Mouse (Mus musculus): ENCODE measurements around the gene S100a2. TPM values are rescaled to one million over a fixed set of nuclear protein-coding genes. Genes with fewer than 3 reads are reported as not detected.

Gene S100a2
- polyA plus RNA-seq, 1 experiment from 2014 or later, result not detected

DNA sequence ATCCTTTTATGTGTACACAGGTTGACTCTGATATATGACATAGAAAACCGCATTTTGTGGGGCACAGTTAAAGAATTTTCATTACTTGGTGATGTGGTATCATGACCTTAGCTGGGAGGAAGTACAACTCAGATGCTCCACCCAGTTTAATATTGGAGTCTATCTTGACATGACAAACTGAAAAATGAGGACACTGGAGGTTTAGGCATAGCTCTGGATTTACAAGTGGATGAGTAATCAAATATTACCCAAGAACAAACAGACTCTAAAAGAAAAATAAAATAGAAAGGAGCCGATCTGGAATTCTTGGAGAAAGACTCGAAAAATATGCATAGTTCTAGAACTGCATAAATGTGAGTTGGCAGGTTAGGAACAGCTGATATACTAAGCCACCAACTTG lies 14.7 kb upstream of the S100a2 start:
- H3K27me3 ChIP-seq (ENCODE audit: control insufficient read depth, insufficient read depth, low read length), result no peaks in the 10 kb centered on the region
- no peak overlapping the region for H3K4me3 ChIP-seq (ENCODE audit: low read depth, low read length)
- H3K4me2 ChIP-seq, result no peak overlapping the region
- no peak overlapping the region for H3K9ac ChIP-seq (ENCODE audit: low read depth, low read length)
- no peaks in the 10 kb centered on the region for H3K4me1 ChIP-seq (ENCODE audit: control insufficient read depth, insufficient read depth, low read length)
- WGBS (ENCODE audit: insufficient replicate concordance), result 76% methylated on average over 3 of the region's 3 CpGs
- no peak for ATAC-seq (replicated peaks; ENCODE audit: insufficient number of reproducible peaks, low FRiP score, low TSS enrichment)
- no peaks in the 10 kb centered on the region for H3K36me3 ChIP-seq (ENCODE audit: control insufficient read depth, insufficient read depth, low read length)
- H3K9me3 ChIP-seq (replicated peaks; ENCODE audit: control insufficient read depth, low read length), result no peaks in the 10 kb centered on the region
- H3K27ac ChIP-seq (ENCODE audit: low read depth, low read length), result no peak overlapping the region

GRCm38 (mm10) chr3:90576351-90577001 lies 13.6 kb upstream of the S100a2 start:
- Histone ChIP-seq H3K4me3 (ENCODE audit: low read depth, low read length) (no peak overlapping the region), H3K36me3 (ENCODE audit: control insufficient read depth, insufficient read depth, low read length) (no peaks in the 10 kb centered on the region), H3K27me3 (ENCODE audit: control insufficient read depth, insufficient read depth, low read length) (no peaks in the 10 kb centered on the region), H3K9ac (ENCODE audit: low read depth, low read length) (no peak overlapping the region), H3K4me2 (no peak overlapping the region), H3K4me1 (ENCODE audit: control insufficient read depth, insufficient read depth, low read length) (no peaks in the 10 kb centered on the region), H3K27ac (ENCODE audit: low read depth, low read length) (no peak overlapping the region), H3K9me3 (replicated peaks; ENCODE audit: control insufficient read depth, low read length) (no peaks in the 10 kb centered on the region)
- no peak for ATAC-seq (replicated peaks; ENCODE audit: insufficient number of reproducible peaks, low FRiP score, low TSS enrichment)
- 66% methylated on average over 10 of the region's 10 CpGs for WGBS (ENCODE audit: insufficient replicate concordance)

DNA sequence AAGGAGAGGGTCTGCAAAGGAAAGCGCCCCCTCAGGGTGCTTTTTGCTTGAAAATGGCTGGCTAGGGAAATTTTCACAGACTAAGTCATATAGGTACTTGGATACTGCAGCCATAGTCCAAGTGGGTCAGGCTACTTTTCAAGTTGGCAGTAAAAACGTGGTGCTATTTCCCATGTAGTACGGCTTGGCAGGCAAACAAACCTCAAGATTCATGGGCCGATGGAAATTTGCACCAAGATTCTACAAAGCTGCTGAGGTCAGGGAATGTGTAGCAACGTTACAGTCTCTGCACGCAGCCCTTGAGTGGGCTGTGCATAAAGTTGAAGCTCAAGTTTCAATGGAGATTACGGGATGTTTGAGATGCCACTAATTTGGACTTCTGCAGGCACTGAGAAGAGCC lies 10.6 kb upstream of the S100a2 start:
- no peaks in the 10 kb centered on the region for H3K27me3 ChIP-seq (ENCODE audit: control insufficient read depth, insufficient read depth, low read length)
- H3K36me3 ChIP-seq (ENCODE audit: control insufficient read depth, insufficient read depth, low read length), result no peaks in the 10 kb centered on the region
- H3K9me3 ChIP-seq (replicated peaks; ENCODE audit: control insufficient read depth, low read length), result no peaks in the 10 kb centered on the region
- no peak overlapping the region for H3K4me2 ChIP-seq
- no peak for ATAC-seq (replicated peaks; ENCODE audit: insufficient number of reproducible peaks, low FRiP score, low TSS enrichment)
- WGBS (ENCODE audit: insufficient replicate concordance), result 59% methylated on average over 7 of the region's 7 CpGs
- 0 out of 2 replicates have a peak, but pooled peaks cover 3% of the 10 kb centered on the region for H3K4me1 ChIP-seq (ENCODE audit: control insufficient read depth, insufficient read depth, low read length)
- H3K27ac ChIP-seq (ENCODE audit: low read depth, low read length), result no peak overlapping the region
- no peak overlapping the region for H3K4me3 ChIP-seq (ENCODE audit: low read depth, low read length)
- H3K9ac ChIP-seq (ENCODE audit: low read depth, low read length), result no peak overlapping the region

DNA sequence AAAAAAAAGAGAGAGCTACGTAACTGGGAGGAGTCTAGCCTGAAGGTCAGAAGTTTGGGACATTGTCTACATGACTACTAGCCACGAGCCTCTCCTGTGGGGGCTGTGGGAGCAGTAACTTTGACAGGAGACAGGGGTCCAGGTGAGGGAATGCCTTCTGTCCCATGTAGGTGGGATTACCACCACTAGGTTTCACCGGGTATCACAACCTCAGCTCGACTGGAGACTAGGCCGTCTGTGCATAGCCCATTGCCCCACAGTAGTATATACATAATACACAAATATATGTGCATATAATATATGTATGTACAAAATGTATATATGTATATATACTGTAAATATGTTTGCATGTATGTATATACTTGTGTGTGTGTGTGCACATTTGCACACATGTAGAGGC lies 8.9 kb upstream of the S100a2 start:
- no peak overlapping the region for H3K4me2 ChIP-seq

DNA sequence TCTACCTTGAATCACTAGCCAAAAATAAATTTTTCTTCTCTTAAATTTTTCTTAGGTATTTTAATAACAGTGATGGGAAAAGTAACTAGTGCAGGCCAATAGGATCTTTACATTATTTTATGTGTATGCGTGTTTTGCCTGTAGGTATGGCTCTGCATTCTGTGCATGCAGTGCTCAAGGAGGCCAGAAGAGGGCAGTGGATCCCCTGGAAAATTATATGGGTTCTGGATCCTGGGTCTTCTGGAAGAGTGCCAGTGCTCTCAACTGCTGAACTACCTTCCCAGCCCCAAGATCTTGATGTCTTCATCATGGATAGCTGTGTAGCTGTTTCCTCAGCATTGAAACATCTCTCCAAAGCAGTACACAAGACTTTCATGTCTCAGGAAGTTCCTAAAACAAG lies 7.9 kb upstream of the S100a2 start:
- ATAC-seq (replicated peaks; ENCODE audit: insufficient number of reproducible peaks, low FRiP score, low TSS enrichment), result no peak
- H3K9ac ChIP-seq (ENCODE audit: low read depth, low read length), result no peak overlapping the region
- no peaks in the 10 kb centered on the region for H3K9me3 ChIP-seq (replicated peaks; ENCODE audit: control insufficient read depth, low read length)
- WGBS (ENCODE audit: insufficient replicate concordance), result 91% methylated on average over 1 of the region's 1 CpGs
- no peak overlapping the region for H3K4me3 ChIP-seq (ENCODE audit: low read depth, low read length)
- H3K4me2 ChIP-seq, result no peak overlapping the region
- H3K36me3 ChIP-seq (ENCODE audit: control insufficient read depth, insufficient read depth, low read length), result no peaks in the 10 kb centered on the region
- H3K27me3 ChIP-seq (ENCODE audit: control insufficient read depth, insufficient read depth, low read length), result no peaks in the 10 kb centered on the region
- no peak overlapping the region for H3K27ac ChIP-seq (ENCODE audit: low read depth, low read length)
- H3K4me1 ChIP-seq (ENCODE audit: control insufficient read depth, insufficient read depth, low read length), result 0 out of 2 replicates have a peak, but pooled peaks cover 3% of the 10 kb centered on the region

More for the DNA sequence above, 8.9 kb upstream of the S100a2 start:
- Histone ChIP-seq H3K27me3 (ENCODE audit: control insufficient read depth, insufficient read depth, low read length) (no peaks in the 10 kb centered on the region), H3K4me3 (ENCODE audit: low read depth, low read length) (no peak overlapping the region), H3K36me3 (ENCODE audit: control insufficient read depth, insufficient read depth, low read length) (no peaks in the 10 kb centered on the region), H3K4me1 (ENCODE audit: control insufficient read depth, insufficient read depth, low read length) (0 out of 2 replicates have a peak, but pooled peaks cover 3% of the 10 kb centered on the region), H3K9me3 (replicated peaks; ENCODE audit: control insufficient read depth, low read length) (no peaks in the 10 kb centered on the region), H3K9ac (ENCODE audit: low read depth, low read length) (no peak overlapping the region), H3K27ac (ENCODE audit: low read depth, low read length) (no peak overlapping the region)
- ATAC-seq (replicated peaks; ENCODE audit: insufficient number of reproducible peaks, low FRiP score, low TSS enrichment), result no peak
- 90% methylated on average over 5 of the region's 5 CpGs for WGBS (ENCODE audit: insufficient replicate concordance)

GRCm38 (mm10) chr3:90582556-90582955 lies 7.5 kb upstream of the S100a2 start:
- 72% methylated on average over 4 of the region's 4 CpGs for WGBS (ENCODE audit: insufficient replicate concordance)
- H3K27ac ChIP-seq (ENCODE audit: low read depth, low read length), result no peak overlapping the region
- H3K4me3 ChIP-seq (ENCODE audit: low read depth, low read length), result no peak overlapping the region
- no peak for ATAC-seq (replicated peaks; ENCODE audit: insufficient number of reproducible peaks, low FRiP score, low TSS enrichment)
- no peaks in the 10 kb centered on the region for H3K27me3 ChIP-seq (ENCODE audit: control insufficient read depth, insufficient read depth, low read length)
- H3K9me3 ChIP-seq (replicated peaks; ENCODE audit: control insufficient read depth, low read length), result no peaks in the 10 kb centered on the region
- no peaks in the 10 kb centered on the region for H3K36me3 ChIP-seq (ENCODE audit: control insufficient read depth, insufficient read depth, low read length)
- no peak overlapping the region for H3K4me2 ChIP-seq
- no peak overlapping the region for H3K9ac ChIP-seq (ENCODE audit: low read depth, low read length)
- H3K4me1 ChIP-seq (ENCODE audit: control insufficient read depth, insufficient read depth, low read length), result 0 out of 2 replicates have a peak, but pooled peaks cover 3% of the 10 kb centered on the region

- Histone ChIP-seq H3K9me3 (replicated peaks; ENCODE audit: control insufficient read depth, low read length) (no peaks in the 10 kb centered on the region), H3K4me2 (no peak overlapping the region), H3K27me3 (ENCODE audit: control insufficient read depth, insufficient read depth, low read length) (no peaks in the 10 kb centered on the region), H3K4me1 (ENCODE audit: control insufficient read depth, insufficient read depth, low read length) (0 out of 2 replicates have a peak, but pooled peaks cover 3% of the 10 kb centered on the region), H3K36me3 (ENCODE audit: control insufficient read depth, insufficient read depth, low read length) (no peaks in the 10 kb centered on the region), H3K9ac (ENCODE audit: low read depth, low read length) (no peak overlapping the region), H3K4me3 (ENCODE audit: low read depth, low read length) (no peak overlapping the region), H3K27ac (ENCODE audit: low read depth, low read length) (no peak overlapping the region)
- WGBS (ENCODE audit: insufficient replicate concordance), result 38% methylated on average over 3 of the region's 3 CpGs
- no peak for ATAC-seq (replicated peaks; ENCODE audit: insufficient number of reproducible peaks, low FRiP score, low TSS enrichment)
Observed at GRCm38 (mm10) chr3:90583893-90584292, 6.2 kb upstream of the S100a2 start.

DNA sequence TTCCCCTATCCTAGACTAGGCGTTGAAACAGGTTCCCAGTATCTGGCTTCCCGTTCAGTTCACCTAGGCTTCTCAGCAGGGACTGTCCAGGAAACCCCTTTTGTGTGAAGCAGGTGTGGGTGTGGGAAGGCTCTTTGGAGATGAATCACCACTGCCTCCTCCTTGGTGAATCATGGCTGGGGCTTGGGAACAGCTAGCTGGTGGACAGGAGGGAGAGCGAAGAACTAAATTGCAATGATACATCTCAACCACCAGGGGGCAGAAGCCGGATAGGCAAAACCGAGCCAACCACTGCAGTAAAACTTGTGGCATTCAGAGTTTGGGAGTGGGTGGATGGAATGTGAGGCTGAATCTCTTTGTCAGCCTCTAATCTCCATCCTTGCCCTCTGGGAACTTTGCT lies 4.5 kb upstream of the S100a2 start:
- Histone ChIP-seq H3K36me3 (ENCODE audit: control insufficient read depth, insufficient read depth, low read length) (no peaks in the 10 kb centered on the region), H3K9ac (ENCODE audit: low read depth, low read length) (no peak overlapping the region), H3K9me3 (replicated peaks; ENCODE audit: control insufficient read depth, low read length) (no peaks in the 10 kb centered on the region), H3K4me1 (ENCODE audit: control insufficient read depth, insufficient read depth, low read length) (0 out of 2 replicates have a peak, but pooled peaks cover 3% of the 10 kb centered on the region), H3K4me2 (no peak overlapping the region), H3K27me3 (ENCODE audit: control insufficient read depth, insufficient read depth, low read length) (no peaks in the 10 kb centered on the region), H3K4me3 (ENCODE audit: low read depth, low read length) (no peak overlapping the region), H3K27ac (ENCODE audit: low read depth, low read length) (no peak overlapping the region)
- 31% methylated on average over 5 of the region's 5 CpGs for WGBS (ENCODE audit: insufficient replicate concordance)
- no peak for ATAC-seq (replicated peaks; ENCODE audit: insufficient number of reproducible peaks, low FRiP score, low TSS enrichment)

DNA sequence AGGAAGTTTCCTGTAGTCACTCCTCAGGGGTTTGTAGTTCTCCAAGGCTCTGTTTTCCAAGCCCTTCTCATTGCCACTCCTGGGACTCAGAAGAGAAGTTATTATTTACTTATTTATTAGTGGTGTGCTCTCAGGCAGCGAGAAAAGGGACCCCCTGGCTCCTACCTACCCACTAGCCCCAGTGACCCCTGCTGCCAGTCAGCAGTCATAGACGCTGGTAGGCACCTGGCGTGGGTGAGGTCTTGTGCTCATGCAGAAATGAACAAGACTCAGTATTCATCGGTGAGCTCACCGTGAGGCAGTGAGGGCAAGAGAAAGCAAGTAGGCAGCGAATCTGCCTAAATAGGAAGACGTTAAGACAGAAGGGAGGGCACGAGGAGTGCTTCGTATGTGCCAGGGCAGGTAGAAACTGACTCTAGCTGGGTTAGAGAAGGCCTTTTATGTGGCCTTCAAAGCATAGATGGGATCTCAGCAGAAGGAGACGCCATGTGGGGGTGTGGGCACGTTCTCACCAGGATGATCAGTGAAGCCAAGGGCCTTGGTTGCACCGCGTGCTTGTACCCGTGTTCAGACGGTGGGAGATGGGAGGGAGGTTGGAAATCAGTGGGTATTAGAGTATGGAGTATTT lies 3.9 kb upstream of the S100a2 start:
- Histone ChIP-seq H3K9ac (ENCODE audit: low read depth, low read length) (no peak overlapping the region), H3K4me2 (no peak overlapping the region), H3K9me3 (replicated peaks; ENCODE audit: control insufficient read depth, low read length) (no peaks in the 10 kb centered on the region), H3K36me3 (ENCODE audit: control insufficient read depth, insufficient read depth, low read length) (no peaks in the 10 kb centered on the region), H3K4me1 (ENCODE audit: control insufficient read depth, insufficient read depth, low read length) (0 out of 2 replicates have a peak, but pooled peaks cover 3% of the 10 kb centered on the region), H3K27ac (ENCODE audit: low read depth, low read length) (no peak overlapping the region), H3K27me3 (ENCODE audit: control insufficient read depth, insufficient read depth, low read length) (no peaks in the 10 kb centered on the region), H3K4me3 (ENCODE audit: low read depth, low read length) (no peak overlapping the region)
- WGBS (ENCODE audit: insufficient replicate concordance), result 78% methylated on average over 15 of the region's 15 CpGs
- no peak for ATAC-seq (replicated peaks; ENCODE audit: insufficient number of reproducible peaks, low FRiP score, low TSS enrichment)

Measured in heart, embryonic 11.5 days (tissue).